Mouse (Mus musculus): ENCODE data around the gene Inha. TPM values are rescaled to one million over a fixed set of nuclear protein-coding genes. Genes with fewer than 3 reads are reported as not detected.

The Inha gene
- polyA plus RNA-seq, 1 experiment from 2014 or later: 2.1 TPM

- no peak overlapping the region for H3K4me3 ChIP-seq (ENCODE audit: low read depth, low read length)
- no peak overlapping the region for H3K9ac ChIP-seq
- H3K4me1 ChIP-seq (ENCODE audit: insufficient read depth): peaks cover 5% of the 10 kb centered on the region; the same call in 1 of the 2 replicates
- peaks cover 27% of the 10 kb centered on the region for H3K27me3 ChIP-seq (ENCODE audit: insufficient read depth, low read length)
- no peak overlapping the region for H3K4me2 ChIP-seq
- ATAC-seq (ENCODE audit: insufficient read depth) (no peak), DNase-seq (no peak)
- H3K36me3 ChIP-seq (ENCODE audit: insufficient read depth): peaks cover 62% of the 10 kb centered on the region
- no peak overlapping the region for H3K27ac ChIP-seq (ENCODE audit: low read depth)
- WGBS: 83% methylated on average over 34 of the region's 34 CpGs
- no peak for TF ChIP-seq CTCF (IDR thresholded peaks at IDR 0.05; ENCODE audit: low read depth)
- no peaks in the 10 kb centered on the region for H3K9me3 ChIP-seq (ENCODE audit: low read depth, low read length)
Observed at GRCm38 (mm10) chr1:75490785-75491551, 15.9 kb upstream of the Inha start.

GRCm38 (mm10) chr1:75492579-75493170 lies 14.2 kb upstream of the Inha start:
- WGBS: 53% methylated on average over 24 of the region's 24 CpGs
- H3K27ac ChIP-seq (ENCODE audit: low read depth): no peak overlapping the region
- no peaks in the 10 kb centered on the region for H3K9me3 ChIP-seq (ENCODE audit: low read depth, low read length)
- peaks cover 5% of the 10 kb centered on the region; the same call in 1 of the 2 replicates for H3K4me1 ChIP-seq (ENCODE audit: insufficient read depth)
- no peak overlapping the region for H3K4me3 ChIP-seq (ENCODE audit: low read depth, low read length)
- DNase-seq: no peak
- no peak overlapping the region for H3K9ac ChIP-seq
- TF ChIP-seq CTCF (IDR thresholded peaks at IDR 0.05; ENCODE audit: low read depth): no peak
- H3K27me3 ChIP-seq (ENCODE audit: insufficient read depth, low read length): peaks cover 10% of the 10 kb centered on the region; the same call in 1 of the 2 replicates
- H3K36me3 ChIP-seq (ENCODE audit: insufficient read depth): peaks cover 79% of the 10 kb centered on the region
- ATAC-seq (ENCODE audit: insufficient read depth): no peak
- no peak overlapping the region for H3K4me2 ChIP-seq

GRCm38 (mm10) chr1:75494878-75495548 lies 11.9 kb upstream of the Inha start:
- H3K4me2 ChIP-seq: no peak overlapping the region
- no peaks in the 10 kb centered on the region for H3K9me3 ChIP-seq (ENCODE audit: low read depth, low read length)
- no peaks in the 10 kb centered on the region for H3K27me3 ChIP-seq (ENCODE audit: insufficient read depth, low read length)
- no peak overlapping the region for H3K27ac ChIP-seq (ENCODE audit: low read depth)
- no peak overlapping the region for H3K4me3 ChIP-seq (ENCODE audit: low read depth, low read length)
- no peak overlapping the region for H3K9ac ChIP-seq
- H3K36me3 ChIP-seq (ENCODE audit: insufficient read depth): peaks cover 88% of the 10 kb centered on the region
- WGBS: 60% methylated on average over 12 of the region's 12 CpGs
- DNase-seq (peak; percentile 83), ATAC-seq (ENCODE audit: insufficient read depth) (peak; percentile 39; the same call in 1 of the 2 replicates)
- no peaks in the 10 kb centered on the region for H3K4me1 ChIP-seq (ENCODE audit: insufficient read depth)
- peak; percentile 87 for TF ChIP-seq CTCF (IDR thresholded peaks at IDR 0.05; ENCODE audit: low read depth)

- TF ChIP-seq CTCF (IDR thresholded peaks at IDR 0.05; ENCODE audit: low read depth): no peak
- H3K27ac ChIP-seq (ENCODE audit: low read depth): no peak overlapping the region
- DNase-seq: no peak
- 0 out of 2 replicates have a peak, but pooled peaks cover 2% of the 10 kb centered on the region for H3K4me1 ChIP-seq (ENCODE audit: insufficient read depth)
- WGBS: 77% methylated on average over 4 of the region's 4 CpGs
- no peak for ATAC-seq (ENCODE audit: insufficient read depth)
- peaks cover 89% of the 10 kb centered on the region for H3K36me3 ChIP-seq (ENCODE audit: insufficient read depth)
- H3K9me3 ChIP-seq (ENCODE audit: low read depth, low read length): no peaks in the 10 kb centered on the region
- no peak overlapping the region for H3K4me2 ChIP-seq
- H3K27me3 ChIP-seq (ENCODE audit: insufficient read depth, low read length): no peaks in the 10 kb centered on the region
- no peak overlapping the region for H3K4me3 ChIP-seq (ENCODE audit: low read depth, low read length)
- no peak overlapping the region for H3K9ac ChIP-seq
Observed at GRCm38 (mm10) chr1:75498897-75499296, 8.0 kb upstream of the Inha start.

- no peak overlapping the region for H3K4me2 ChIP-seq
- peaks cover 8% of the 10 kb centered on the region; the same call in 1 of the 2 replicates for H3K4me1 ChIP-seq (ENCODE audit: insufficient read depth)
- peaks cover 94% of the 10 kb centered on the region for H3K36me3 ChIP-seq (ENCODE audit: insufficient read depth)
- no peak overlapping the region for H3K4me3 ChIP-seq (ENCODE audit: low read depth, low read length)
- 78% methylated on average over 7 of the region's 7 CpGs for WGBS
- no peak for ATAC-seq (ENCODE audit: insufficient read depth)
- TF ChIP-seq CTCF (IDR thresholded peaks at IDR 0.05; ENCODE audit: low read depth): peak; percentile 51
- no peak overlapping the region for H3K9ac ChIP-seq
- no peaks in the 10 kb centered on the region for H3K27me3 ChIP-seq (ENCODE audit: insufficient read depth, low read length)
- H3K9me3 ChIP-seq (ENCODE audit: low read depth, low read length): no peaks in the 10 kb centered on the region
- H3K27ac ChIP-seq (ENCODE audit: low read depth): no peak overlapping the region
- DNase-seq: no peak
Observed at GRCm38 (mm10) chr1:75499441-75499840, 7.4 kb upstream of the Inha start.

GRCm38 (mm10) chr1:75501905-75502304 lies 5.0 kb upstream of the Inha start:
- 92% methylated on average over 9 of the region's 9 CpGs for WGBS
- no peak for DNase-seq
- peaks cover 12% of the 10 kb centered on the region for H3K4me1 ChIP-seq (ENCODE audit: insufficient read depth)
- no peaks in the 10 kb centered on the region for H3K27me3 ChIP-seq (ENCODE audit: insufficient read depth, low read length)
- ATAC-seq (ENCODE audit: insufficient read depth): no peak
- H3K4me3 ChIP-seq (ENCODE audit: low read depth, low read length): no peak overlapping the region
- no peak overlapping the region for H3K27ac ChIP-seq (ENCODE audit: low read depth)
- H3K9me3 ChIP-seq (ENCODE audit: low read depth, low read length): no peaks in the 10 kb centered on the region
- H3K36me3 ChIP-seq (ENCODE audit: insufficient read depth): peaks cover 77% of the 10 kb centered on the region
- TF ChIP-seq CTCF (IDR thresholded peaks at IDR 0.05; ENCODE audit: low read depth): no peak
- no peak overlapping the region for H3K9ac ChIP-seq
- no peak overlapping the region for H3K4me2 ChIP-seq
